Mouse (Mus musculus): Measurements from ENCODE around the gene Anapc2. TPM values are rescaled to one million over a fixed set of nuclear protein-coding genes. Genes with fewer than 3 reads are reported as not detected.

The Anapc2 gene
- total and polyA plus RNA-seq, 2 experiments from 2014 or later = 37.9 to 108 TPM

GRCm38 (mm10) chr2:25303931-25304656 is 31.8 kb downstream of the Anapc2 start:
- H3K9ac ChIP-seq = 0 out of 2 replicates have a peak overlapping the region, but pooled peaks have one; percentile 22
- no peak for DNase-seq

GRCm38 (mm10) chr2:25304657-25305541 is 32.6 kb downstream of the Anapc2 start:
- Histone ChIP-seq H3K9me3 (ENCODE audit: low read length) (no peaks in the 10 kb centered on the region), H3K27ac (ENCODE audit: low read depth, low read length) (0 out of 2 replicates have a peak overlapping the region, but pooled peaks have one; percentile 40), H3K4me1 (ENCODE audit: insufficient read depth) (peaks cover 3% of the 10 kb centered on the region; the same call in 1 of the 2 replicates), H3K4me2 (ENCODE audit: low read depth) (peak overlapping the region; percentile 68), H3K36me3 (ENCODE audit: insufficient read depth) (peaks cover 39% of the 10 kb centered on the region), H3K9ac (peak overlapping the region; percentile 49), H3K4me3 (ENCODE audit: low read depth, low read length) (peak overlapping the region; percentile 40), H3K27me3 (ENCODE audit: insufficient read depth, low read length) (peaks cover 2% of the 10 kb centered on the region; the same call in 1 of the 2 replicates)
- DNase-seq = peak; percentile 79
- WGBS = 3% methylated on average over 45 of the region's 45 CpGs
- no peak for TF ChIP-seq CTCF (IDR thresholded peaks at IDR 0.05; ENCODE audit: low read depth)
- ATAC-seq = peak; percentile 83

More at GRCm38 (mm10) chr2:25303931-25304656, 31.8 kb downstream of the Anapc2 start:
- ATAC-seq = peak; percentile 26; the same call in 1 of the 2 replicates
- no peak overlapping the region for H3K27ac ChIP-seq (ENCODE audit: low read depth, low read length)
- no peak for TF ChIP-seq CTCF (IDR thresholded peaks at IDR 0.05; ENCODE audit: low read depth)
- H3K4me2 ChIP-seq (ENCODE audit: low read depth) = peak overlapping the region; percentile 68
- WGBS = 57% methylated on average over 7 of the region's 7 CpGs
- H3K4me3 ChIP-seq (ENCODE audit: low read depth, low read length) = peak overlapping the region; percentile 40; the same call in 1 of the 2 replicates
- H3K27me3 ChIP-seq (ENCODE audit: insufficient read depth, low read length) = no peaks in the 10 kb centered on the region; the same call in 1 of the 2 replicates
- no peaks in the 10 kb centered on the region for H3K9me3 ChIP-seq (ENCODE audit: low read length)
- peaks cover 37% of the 10 kb centered on the region for H3K36me3 ChIP-seq (ENCODE audit: insufficient read depth)
- H3K4me1 ChIP-seq (ENCODE audit: insufficient read depth) = peaks cover 3% of the 10 kb centered on the region; the same call in 1 of the 2 replicates

GRCm38 (mm10) chr2:25305587-25306359 is 33.5 kb downstream of the Anapc2 start:
- DNase-seq = no peak
- peak; percentile 12; the same call in 1 of the 2 replicates for ATAC-seq

GRCm38 (mm10) chr2:25310180-25310579 is 37.9 kb downstream of the Anapc2 start:
- 57% methylated on average over 10 of the region's 10 CpGs for WGBS
- no peaks in the 10 kb centered on the region for H3K4me1 ChIP-seq (ENCODE audit: insufficient read depth)
- no peaks in the 10 kb centered on the region for H3K9me3 ChIP-seq (ENCODE audit: low read length)
- H3K4me3 ChIP-seq (ENCODE audit: low read depth, low read length) = no peak overlapping the region
- H3K27me3 ChIP-seq (ENCODE audit: insufficient read depth, low read length) = peaks cover 39% of the 10 kb centered on the region
- peaks cover 67% of the 10 kb centered on the region for H3K36me3 ChIP-seq (ENCODE audit: insufficient read depth)
- no peak overlapping the region for H3K4me2 ChIP-seq (ENCODE audit: low read depth)
- ATAC-seq (no peak), DNase-seq (no peak)
- no peak overlapping the region for H3K27ac ChIP-seq (ENCODE audit: low read depth, low read length)
- no peak for TF ChIP-seq CTCF (IDR thresholded peaks at IDR 0.05; ENCODE audit: low read depth)
- no peak overlapping the region for H3K9ac ChIP-seq

More at GRCm38 (mm10) chr2:25305587-25306359, 33.5 kb downstream of the Anapc2 start:
- TF ChIP-seq CTCF (IDR thresholded peaks at IDR 0.05; ENCODE audit: low read depth) = no peak
- peak overlapping the region; percentile 49 for H3K9ac ChIP-seq
- 48% methylated on average over 14 of the region's 14 CpGs for WGBS
- H3K36me3 ChIP-seq (ENCODE audit: insufficient read depth) = peaks cover 45% of the 10 kb centered on the region
- H3K9me3 ChIP-seq (ENCODE audit: low read length) = no peaks in the 10 kb centered on the region
- peaks cover 8% of the 10 kb centered on the region for H3K27me3 ChIP-seq (ENCODE audit: insufficient read depth, low read length)
- H3K4me3 ChIP-seq (ENCODE audit: low read depth, low read length) = peak overlapping the region; percentile 40
- H3K4me1 ChIP-seq (ENCODE audit: insufficient read depth) = peaks cover 3% of the 10 kb centered on the region; the same call in 1 of the 2 replicates
- H3K27ac ChIP-seq (ENCODE audit: low read depth, low read length) = no peak overlapping the region
- peak overlapping the region; percentile 68 for H3K4me2 ChIP-seq (ENCODE audit: low read depth)

- ATAC-seq (no peak), DNase-seq (no peak)
- Histone ChIP-seq H3K4me1 (ENCODE audit: insufficient read depth) (no peaks in the 10 kb centered on the region), H3K27me3 (ENCODE audit: insufficient read depth, low read length) (peaks cover 39% of the 10 kb centered on the region), H3K4me2 (ENCODE audit: low read depth) (no peak overlapping the region), H3K27ac (ENCODE audit: low read depth, low read length) (no peak overlapping the region), H3K4me3 (ENCODE audit: low read depth, low read length) (no peak overlapping the region), H3K9me3 (ENCODE audit: low read length) (no peaks in the 10 kb centered on the region), H3K36me3 (ENCODE audit: insufficient read depth) (peaks cover 67% of the 10 kb centered on the region), H3K9ac (no peak overlapping the region)
- no peak for TF ChIP-seq CTCF (IDR thresholded peaks at IDR 0.05; ENCODE audit: low read depth)
- 11% methylated on average over 22 of the region's 22 CpGs for WGBS
Measured at GRCm38 (mm10) chr2:25310969-25311368, 38.7 kb downstream of the Anapc2 start.

- Histone ChIP-seq H3K27me3 (ENCODE audit: insufficient read depth, low read length) (peaks cover 39% of the 10 kb centered on the region), H3K36me3 (ENCODE audit: insufficient read depth) (peaks cover 67% of the 10 kb centered on the region), H3K9ac (no peak overlapping the region), H3K4me1 (ENCODE audit: insufficient read depth) (no peaks in the 10 kb centered on the region), H3K27ac (ENCODE audit: low read depth, low read length) (no peak overlapping the region), H3K9me3 (ENCODE audit: low read length) (no peaks in the 10 kb centered on the region), H3K4me3 (ENCODE audit: low read depth, low read length) (no peak overlapping the region), H3K4me2 (ENCODE audit: low read depth) (no peak overlapping the region)
- WGBS = 15% methylated on average over 11 of the region's 11 CpGs
- ATAC-seq = no peak
- no peak for DNase-seq
- TF ChIP-seq CTCF (IDR thresholded peaks at IDR 0.05; ENCODE audit: low read depth) = no peak
Measured at GRCm38 (mm10) chr2:25311491-25311891, 39.2 kb downstream of the Anapc2 start.
